Mouse (Mus musculus) adrenal gland, postnatal 10 days (tissue): ENCODE data around the gene Mpp2. TPM values are rescaled to one million over a fixed set of nuclear protein-coding genes. Genes with fewer than 3 reads are reported as not detected.

Experiments used
- DNase-seq: peaks from one replicate; pipeline ENCODE4 v3.0.0; 2021; ENCODE audit warnings: mixed read lengths
- total RNA-seq, 2 experiments: library from RNA; stranded (reverse); gene quantifications; 2 replicates each; pipeline ENCODE4 v1.2.3; 2021

The Mpp2 gene
- total RNA-seq, 2 experiments from 2014 or later: 8.7 to 10.3 TPM

DNA sequence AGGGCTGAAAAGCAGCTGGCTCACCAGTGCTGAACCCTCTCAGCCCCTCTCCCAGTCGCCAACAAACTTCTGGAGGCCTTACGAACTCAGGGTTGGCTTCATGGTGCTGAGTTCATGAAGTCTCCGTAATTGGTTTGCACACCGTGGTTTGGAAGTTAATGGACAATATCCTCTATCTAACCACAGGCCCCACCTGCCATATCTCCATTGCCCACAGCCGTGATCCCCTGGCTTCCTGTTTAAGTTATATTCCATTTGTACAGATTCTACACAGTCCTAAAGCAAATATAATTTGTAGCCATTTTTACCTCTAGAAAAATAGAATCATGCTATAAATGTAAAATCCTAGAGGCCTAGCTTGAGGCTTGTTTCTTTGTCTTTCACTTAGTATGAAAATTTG is 15.6 kb downstream of the Mpp2 start:
- DNase-seq: no peak

DNA sequence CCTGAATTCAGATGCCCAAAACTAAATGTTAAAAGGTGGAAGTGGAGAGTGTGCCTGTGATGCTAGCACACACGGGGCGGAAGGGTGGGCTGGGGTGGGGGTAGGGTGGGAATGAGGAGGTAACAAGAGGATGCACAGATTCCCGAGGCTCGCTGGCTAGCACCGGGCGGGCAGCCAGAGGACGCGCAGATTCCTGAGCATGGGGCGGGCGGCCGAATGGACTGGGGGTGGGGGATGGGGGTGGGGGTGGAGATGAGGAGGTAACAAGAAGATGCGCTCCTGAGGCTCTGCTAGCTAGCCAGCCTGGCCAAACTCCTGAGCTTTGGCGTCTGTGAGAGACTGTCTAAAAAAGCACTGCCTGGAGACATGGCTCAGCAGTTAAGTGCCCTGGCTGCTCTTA is 17.9 kb downstream of the Mpp2 start:
- no peak for DNase-seq

DNA sequence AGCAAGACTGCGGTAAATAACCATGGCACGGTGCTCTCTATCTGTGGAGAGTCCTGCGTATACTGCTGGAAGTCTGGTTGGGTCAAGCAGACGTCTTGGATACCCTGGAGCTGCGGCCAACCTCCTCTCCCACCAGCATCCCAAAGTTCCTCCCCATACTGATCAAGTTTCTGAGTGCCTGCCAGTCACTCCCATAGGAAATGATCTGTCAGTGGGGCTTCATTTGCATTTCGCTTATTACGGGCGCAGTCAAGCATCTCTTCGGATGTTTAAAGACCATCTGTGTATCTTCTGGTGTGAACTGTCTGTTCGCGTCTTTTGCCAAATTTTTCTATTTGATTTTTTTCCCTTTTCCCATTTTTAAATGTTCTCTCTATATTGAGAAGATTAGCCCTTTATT is 18.7 kb downstream of the Mpp2 start:
- no peak for DNase-seq

DNA sequence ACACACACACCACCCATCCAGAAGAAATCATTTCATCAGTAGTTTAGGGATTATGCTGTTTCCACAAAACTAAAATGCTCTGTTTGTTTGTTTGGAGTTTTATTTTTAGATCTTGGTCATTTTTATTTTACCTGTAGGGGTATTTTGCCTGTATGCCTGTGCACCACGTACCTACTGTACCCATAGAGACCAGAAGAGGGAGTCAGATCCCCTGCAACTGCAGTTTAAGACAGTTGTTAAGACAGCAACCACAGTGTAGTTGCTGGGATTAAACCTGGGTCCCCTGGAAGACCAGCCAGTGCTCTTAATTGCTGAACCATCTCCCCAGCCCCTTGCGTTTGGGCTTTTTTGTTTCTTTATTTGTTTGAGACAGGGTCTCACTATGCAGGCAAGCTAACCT is 19.3 kb downstream of the Mpp2 start:
- no peak for DNase-seq

DNA sequence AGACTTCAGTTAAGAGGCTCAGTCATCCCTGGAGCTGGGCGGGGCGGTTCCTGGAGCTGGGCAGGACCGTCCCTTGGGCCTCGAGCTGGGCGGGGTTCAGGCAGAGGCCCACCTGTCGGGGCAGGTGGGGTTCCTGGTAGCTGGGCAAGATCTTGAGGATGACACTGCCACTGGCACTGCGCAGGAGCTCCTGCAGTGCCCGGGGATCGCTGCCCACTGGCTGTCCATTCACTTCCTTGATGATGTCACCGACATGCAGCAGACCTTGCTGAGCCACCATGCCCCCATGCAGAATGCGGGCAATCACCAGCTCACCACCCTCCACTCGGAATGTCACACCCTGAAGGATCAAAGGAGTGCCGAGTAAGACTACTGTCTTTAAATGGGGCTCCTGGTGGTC is 25.2 kb downstream of the Mpp2 start:
- DNase-seq: no peak

DNA sequence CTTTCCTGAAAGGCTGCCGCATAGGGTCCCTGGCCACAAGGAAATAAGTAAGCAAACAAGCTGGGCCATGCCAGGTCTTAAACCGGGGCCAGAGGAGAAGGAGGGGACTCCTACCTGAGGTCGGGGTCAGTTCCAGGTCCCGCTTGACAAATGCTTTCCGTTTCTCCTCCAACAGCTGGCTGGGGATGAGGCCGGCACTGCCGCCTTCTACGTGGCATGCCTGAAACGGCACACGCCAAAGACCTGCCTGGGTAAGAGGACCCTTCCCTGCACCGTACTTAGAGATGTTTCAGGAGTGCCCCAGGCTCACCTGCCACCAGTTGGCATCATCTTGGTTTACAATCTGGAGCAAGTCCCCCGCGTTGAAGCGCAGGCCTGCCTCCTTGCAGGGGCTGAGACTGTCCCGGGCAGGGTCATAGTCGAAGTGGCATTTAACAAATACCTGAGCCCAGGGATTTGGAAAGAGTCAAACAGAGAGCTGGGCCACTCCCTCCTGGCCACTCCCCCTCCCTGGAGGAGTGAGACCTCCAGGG is 26.3 kb downstream of the Mpp2 start:
- DNase-seq: no peak

DNA sequence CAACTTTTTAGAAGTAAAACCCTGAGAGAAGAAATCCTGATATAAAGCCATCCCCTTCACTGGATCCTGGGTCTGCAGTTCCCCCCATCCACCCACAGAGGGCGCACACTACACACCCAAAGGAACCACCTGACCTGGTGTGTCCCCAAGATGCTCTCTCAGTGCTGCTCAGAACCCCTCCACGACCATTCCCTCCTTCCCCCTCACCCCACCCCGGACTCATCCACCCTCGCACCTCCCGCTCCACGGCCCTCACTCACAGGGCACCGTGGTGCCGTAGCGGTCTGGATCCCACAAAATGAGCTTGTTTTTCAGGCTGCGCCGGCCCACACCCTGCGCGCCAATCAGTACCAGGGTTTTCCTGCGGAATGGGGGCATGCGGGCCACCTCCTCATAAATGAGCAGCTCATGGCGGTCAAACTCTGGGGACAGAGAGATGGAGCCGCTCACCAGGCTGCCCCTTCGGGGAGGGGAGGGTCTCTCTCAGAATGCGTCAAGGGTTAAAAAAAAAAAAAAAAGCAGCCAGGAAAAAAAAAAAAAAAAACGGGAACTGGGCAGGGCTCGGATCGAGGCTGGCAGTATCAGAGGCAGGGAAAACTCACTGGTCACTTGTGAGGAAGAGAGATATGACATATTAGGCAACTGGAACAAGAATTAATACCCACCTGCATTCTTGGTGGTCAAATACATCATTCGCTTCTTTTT is 26.9 kb downstream of the Mpp2 start:
- peak; percentile 83 for DNase-seq

DNA sequence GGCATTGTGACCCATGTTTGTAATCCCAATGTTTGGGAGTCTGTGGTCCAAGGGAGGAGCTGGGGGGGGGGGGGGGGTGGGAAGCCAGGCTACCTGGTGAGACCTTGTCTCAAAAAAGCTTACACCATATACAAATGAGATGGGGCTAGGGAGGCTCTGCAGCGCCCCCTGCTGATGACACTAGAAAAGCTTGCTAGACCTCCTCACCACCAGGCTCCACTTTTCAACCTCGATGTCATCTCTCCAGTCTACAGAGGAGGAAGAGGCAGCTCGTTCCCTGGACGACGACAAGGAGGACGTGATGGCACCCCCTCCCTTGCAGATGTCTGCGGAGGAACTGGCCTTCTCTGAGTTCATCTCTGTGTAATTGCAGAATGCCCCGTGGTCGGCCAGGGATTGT is 34.5 kb downstream of the Mpp2 start:
- peak; percentile 72 for DNase-seq

DNA sequence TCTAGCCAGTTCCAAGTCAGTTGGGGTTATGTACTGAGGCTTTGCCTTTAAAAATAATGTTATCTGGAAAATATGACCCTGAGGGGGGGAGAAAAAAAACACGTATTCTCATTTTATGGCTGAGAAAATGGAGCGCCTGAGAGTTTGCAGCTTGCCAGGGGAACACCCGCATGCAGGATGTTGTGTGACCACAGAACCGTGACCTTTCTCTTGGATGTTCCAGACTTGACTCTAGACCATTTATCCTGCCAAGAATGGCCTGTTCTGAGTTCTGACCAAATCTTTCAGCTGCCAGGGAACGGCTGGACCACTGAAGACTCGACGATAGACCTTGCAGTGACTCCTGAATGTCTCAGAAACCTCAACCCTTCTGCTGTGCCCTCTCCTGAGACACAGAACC is 35.1 kb downstream of the Mpp2 start:
- no peak for DNase-seq

DNA sequence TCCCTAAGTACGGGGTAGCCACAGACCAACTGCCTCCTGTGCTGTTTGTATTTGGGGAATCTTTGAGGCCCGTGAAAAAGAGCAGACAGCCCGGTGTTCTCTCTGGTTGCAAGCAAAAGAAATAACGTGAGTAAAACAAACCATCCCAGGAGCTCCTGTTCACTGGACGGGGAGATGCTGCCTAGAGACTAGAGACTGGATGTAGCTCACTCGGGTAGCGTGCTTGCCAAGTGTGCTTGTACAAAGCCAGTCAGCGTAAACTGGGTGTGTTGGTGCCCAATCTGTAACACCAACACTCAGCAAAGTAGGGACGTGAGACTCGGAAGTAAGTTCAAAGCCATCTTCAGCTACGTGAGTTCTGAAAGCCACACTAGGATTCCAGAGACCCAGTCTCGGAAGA is 35.6 kb downstream of the Mpp2 start:
- DNase-seq: no peak

DNA sequence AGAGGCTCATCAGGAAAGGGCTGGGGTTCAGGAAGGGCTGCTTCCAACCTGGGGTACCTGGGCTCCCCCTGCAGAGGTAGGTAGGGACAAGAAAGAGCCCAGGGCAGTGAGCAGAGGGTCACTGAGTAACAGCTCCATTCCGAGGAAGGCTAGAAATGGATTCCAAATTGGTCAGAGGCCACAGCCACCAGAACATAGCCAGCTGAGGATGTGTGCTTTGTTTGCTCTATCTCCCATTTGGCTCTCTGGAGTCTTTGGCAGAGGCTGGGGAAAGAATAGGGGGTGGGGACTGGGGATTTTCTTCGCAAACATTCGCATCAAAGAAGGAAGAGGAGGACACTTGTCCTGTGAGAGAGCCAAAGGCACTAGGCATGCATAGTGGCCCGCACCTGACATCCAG is 36.4 kb downstream of the Mpp2 start:
- DNase-seq: peak; percentile 54

DNA sequence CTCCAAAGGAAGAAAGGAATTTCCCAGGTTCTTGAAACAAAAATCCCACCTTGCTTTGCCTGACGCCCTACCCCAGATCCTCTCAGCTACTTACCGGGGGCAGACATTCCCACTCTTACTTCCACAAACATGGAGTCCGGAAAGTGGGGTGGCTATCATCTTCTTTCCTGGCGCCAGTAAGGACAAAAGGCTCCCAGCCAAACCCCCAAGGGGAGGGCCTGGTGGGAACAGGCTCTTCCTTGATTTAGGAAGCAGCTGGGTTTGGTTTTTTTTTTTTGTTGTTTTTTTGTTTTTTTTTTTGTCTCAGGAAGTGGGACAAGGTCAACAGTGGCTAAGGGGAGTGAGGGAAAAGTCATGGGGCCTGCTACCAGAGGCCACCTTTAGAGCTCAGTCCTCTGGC is 36.8 kb downstream of the Mpp2 start:
- DNase-seq: peak; percentile 69

DNA sequence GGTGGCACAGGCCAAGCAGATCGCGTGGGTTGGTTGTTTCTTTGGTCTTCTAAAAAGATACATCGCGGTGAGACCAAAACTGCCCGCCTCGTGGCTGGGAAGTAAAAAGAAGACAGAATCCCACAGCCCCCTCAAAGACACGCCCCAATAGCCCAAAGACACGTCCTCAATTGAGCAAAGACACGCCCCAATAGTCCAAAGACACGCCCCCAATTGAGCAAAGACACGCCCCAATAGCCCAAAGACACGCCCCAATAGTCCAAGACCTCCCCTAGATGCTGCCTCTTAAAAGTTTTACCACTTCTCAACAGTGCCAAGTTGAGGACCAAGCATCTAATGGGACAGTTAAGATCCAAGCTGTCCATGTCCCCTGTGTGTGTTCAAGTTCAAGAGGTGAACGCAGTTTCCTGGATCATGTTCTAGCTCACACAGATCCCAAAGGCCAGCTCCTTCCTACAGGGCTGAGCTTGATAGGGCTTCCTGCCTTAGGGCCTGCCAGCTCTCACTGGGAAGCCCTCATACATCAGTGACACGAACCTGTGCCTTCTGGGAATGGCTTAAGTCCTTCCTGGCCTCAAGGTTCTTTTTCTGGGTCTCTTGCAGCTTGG is 38.3 kb downstream of the Mpp2 start:
- DNase-seq: no peak

DNA sequence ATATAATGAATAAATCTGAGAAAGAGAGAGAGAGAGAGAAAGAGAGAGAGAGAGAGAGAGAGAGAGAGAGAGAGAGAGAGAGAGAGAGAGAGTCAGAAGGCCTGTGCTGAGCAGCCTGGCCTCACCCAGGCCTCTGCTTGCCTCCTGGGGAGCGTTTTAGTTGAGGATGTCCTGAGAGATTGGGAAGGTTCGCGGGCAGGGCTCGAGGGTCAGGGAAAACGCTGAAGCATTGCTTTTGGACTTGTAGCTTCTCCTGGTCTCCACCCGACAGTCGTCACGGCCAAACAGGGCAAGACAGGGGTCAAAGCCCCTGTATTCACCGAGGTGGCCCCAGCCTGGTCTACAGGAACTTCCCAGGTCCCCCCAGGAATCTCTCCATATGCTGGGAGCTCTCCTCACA is 41.7 kb downstream of the Mpp2 start:
- no peak for DNase-seq

DNA sequence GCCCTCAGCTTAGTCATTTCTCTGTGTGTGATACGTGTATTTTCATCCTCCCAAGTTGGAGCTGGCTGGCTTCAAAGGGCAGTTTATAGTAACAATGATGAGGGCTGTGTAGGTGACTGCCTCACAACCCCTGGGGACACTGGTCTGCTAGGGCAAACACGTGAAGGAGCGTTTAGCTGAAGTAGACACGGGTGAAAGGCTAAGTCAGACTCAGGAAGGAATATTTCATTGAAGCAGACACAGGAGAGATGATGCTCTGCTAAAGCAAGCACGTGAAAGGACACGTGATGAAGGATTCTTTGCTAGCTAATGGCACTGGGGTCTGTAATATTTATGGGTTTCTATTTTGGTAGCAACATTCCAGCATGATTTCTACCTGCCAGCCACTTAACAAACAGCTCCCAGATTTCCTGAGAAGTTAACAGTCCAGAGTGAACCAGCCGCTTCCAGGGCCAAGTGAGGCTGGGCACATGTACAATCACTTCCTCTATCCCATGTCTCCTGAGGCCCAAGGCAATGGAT is 43.6 kb downstream of the Mpp2 start:
- no peak for DNase-seq

DNA sequence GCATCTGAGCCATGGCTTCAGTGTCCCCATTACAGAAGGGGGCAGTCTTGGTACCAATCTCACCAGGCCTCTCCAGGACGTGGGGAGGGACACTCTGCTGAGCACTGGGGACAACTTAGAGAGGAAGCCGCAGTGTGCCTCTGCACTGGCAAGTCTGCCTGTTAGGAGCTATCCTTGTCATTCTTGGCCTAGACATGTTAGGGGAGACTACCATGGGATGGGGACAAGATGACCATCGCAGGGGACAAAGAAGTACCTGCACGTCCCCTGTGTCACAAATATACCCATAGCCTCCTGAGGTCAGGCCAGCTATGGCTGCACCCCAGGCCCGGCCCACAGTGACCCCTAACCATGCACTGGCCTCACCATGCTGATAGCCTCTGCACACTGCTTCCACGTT is 44.9 kb downstream of the Mpp2 start:
- no peak for DNase-seq

DNA sequence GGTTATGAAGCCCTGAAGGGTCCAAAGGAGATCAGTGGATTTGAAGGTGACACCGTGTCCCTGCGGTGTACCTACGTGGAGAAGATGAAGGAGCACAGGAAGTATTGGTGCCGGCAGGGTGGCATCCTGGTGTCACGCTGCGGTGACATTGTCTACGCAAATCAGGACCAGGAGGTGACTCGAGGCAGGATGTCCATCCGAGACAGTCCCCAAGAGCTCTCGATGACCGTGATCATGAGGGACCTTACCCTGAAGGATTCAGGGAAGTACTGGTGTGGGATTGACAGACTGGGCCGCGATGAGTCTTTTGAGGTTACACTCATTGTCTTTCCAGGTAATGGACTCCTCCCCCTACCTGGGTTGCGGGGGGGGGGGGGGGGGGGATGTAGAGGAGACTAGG is 45.3 kb downstream of the Mpp2 start:
- DNase-seq: no peak

DNA sequence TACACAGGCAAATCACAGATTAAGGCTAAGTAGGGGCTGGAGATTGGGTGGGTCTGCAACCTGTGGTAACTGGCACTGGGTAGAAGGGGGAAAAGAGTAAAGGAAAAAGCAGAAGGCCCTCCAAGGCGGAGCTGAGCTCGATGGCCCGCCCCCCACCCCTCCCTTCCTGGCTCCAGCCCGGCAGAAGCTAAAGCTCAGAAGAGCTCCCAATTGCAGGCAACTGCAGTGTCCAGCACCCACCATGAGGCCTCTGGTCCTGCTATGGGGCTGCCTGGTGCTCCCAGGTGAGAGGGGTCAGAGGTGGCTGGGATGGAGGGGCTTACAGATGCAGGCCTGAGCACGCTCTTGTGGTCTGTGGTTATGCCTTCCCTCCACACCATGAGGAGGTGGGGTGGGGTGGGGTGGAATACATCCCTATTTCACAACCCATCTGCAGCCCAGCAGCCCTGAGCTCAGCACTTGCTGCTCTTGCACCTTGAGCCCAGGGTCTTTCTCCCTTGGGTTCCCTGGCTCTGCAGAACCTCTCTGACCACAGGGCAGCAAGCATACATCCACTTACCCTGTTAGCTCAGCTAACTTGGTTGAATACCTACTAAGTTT is 46.9 kb downstream of the Mpp2 start, which contains the start of gene Cd300lg:
TSS of gene Cd300lg (plus strand) at position 160 of the 600 bp plus-strand sequence.
- DNase-seq: no peak

DNA sequence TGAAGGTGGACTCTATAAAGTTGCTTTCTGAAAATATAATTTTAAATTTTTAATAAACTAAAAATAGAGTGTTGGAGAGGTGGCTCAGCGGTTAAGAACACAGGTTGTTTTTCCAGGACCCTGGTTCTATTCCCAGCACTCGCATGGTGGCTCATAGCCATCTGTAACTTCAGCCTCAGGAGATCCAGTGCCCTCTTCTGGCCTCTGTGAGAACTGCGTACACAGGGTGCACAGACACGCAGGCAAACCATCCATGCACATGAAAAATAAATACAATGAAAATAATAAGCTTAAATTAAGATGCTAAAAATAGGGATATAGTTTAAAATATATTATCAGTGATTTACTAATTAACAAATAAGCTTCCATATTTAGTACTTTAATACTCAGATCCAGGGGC is 47.7 kb downstream of the Mpp2 start:
- DNase-seq: no peak

DNA sequence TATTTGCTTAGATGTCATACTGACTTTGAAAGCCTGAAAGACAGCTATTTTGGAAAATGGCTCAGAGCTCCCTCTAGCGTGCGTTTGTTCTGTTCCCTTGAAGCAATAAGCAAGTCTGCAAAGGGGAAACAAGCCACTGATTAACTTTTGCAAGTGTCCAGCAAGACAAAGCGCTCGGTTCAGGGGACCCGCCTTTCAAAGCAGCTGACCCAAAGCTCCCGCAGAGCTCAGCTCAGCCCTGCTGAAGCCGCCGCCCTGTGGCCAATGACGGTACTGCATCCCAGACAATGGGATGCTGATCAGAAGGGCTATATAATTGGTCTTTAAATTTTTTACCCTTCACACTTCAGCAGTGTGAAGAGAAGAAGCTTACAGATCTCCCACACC is 48.2 kb downstream of the Mpp2 start:
- peak; percentile 95 for DNase-seq

DNA sequence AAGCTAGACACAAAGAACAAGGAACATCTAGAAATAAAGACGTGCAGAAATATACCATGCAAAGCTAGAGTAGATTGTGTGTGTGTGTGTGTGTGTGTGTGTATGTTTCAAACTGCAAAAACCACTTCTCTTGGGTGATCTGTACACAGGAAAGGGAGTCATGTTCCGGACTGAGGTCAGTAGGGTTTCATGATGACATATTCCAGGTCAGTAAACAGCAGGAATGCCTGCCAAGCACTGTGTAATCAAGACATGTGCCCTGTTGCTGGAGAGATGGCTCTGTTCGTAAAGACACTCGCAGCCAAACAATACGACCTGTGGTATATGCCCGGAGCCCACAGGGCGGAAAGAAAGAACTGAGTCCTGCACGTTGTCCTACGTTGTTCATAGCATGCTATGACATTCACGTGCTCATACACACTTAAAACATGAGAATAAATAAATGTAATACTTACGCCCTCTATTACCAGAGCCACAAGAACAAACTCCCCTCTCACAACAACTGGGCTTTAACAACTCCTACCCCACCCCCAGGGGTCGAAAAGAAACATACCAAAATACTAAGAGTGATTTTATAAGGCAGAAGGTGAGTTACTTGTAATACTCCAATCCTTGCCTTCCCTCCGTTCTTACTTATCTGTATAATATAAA is 48.7 kb downstream of the Mpp2 start:
- no peak for DNase-seq

DNA sequence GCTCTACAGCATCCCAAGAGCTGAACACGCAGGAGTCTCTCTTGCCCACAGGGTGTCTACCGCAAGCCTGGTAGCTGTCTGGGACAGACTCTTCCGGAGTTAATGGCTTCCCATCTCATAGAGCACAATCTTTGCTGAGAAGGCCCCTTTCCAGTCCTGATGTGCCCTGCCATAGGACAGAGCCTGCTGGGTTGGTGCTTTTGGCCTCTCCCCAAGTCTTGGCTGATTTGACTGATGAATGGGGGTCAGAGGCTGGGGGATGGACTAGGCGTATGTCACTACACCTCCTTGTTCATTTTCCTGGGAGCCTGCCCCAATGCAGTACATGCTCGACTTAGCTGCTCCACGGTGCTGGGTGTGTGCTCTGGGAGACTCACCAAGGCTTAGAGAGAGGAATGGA is 50.5 kb downstream of the Mpp2 start:
- DNase-seq: no peak

DNA sequence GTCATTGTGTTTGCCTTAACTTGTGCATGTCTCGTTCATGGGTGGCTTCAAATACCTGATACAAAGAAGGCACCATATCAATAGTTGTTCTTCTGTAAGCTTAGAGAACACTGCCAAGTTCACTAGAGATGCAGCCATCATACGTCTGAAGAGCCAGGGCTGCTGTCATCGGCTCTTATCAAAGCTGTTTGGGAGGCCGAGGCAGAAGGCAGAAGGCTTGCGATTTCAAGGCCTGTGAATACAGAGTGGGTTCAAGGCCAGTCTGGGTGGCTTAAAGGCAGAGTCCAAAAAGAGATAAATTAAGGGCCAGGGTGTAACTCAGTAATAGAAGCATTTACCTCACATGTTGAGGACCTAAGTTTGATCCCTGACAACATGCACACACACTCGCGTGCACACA is 52.0 kb downstream of the Mpp2 start:
- peak; percentile 40 for DNase-seq
